Mouse (Mus musculus) neural tube, embryonic 11.5 days (tissue): ENCODE measurements at regions not wholly inside any gene's neighbourhood (a gene's known extent, or its start where the extent isn't known, plus 50 kb on each side); places are given as distances from the start of the nearest gene placed in this dataset.

ENCODE experiments used
- ATAC-seq: fragments of 200-750 bp; cut with Nextera tagmentation; 2 replicates; pipeline ENCODE4 v1.8.0; 2017; ENCODE audit warnings: moderate number of reproducible peaks, mild to moderate bottlenecking, moderate TSS enrichment, moderate library complexity; ENCODE audit not compliant: insufficient read depth, low FRiP score, low TSS enrichment
- DNase-seq: peaks from one replicate; pipeline ENCODE4 v3.0.0-alpha.2; 2015; ENCODE audit warnings: low spot score
- H3K27ac ChIP-seq: fragments of 300-500 bp; sonication (generic); 2 replicates; pipeline ENCODE4 v1.5.1; 2014; ENCODE audit warnings: low read depth, mild to moderate bottlenecking, low read length
- H3K27me3 ChIP-seq: fragments of 300-500 bp; sonication (generic); 2 replicates; pipeline ENCODE4 v1.6.1; 2014; ENCODE audit warnings: mild to moderate bottlenecking, low read length, mixed read lengths; ENCODE audit not compliant: control insufficient read depth, insufficient read depth
- H3K36me3 ChIP-seq: fragments of 300-500 bp; sonication (generic); 2 replicates; pipeline ENCODE4 v1.6.1; 2014; ENCODE audit warnings: mild to moderate bottlenecking, low read length, moderate library complexity, mixed read lengths; ENCODE audit not compliant: control insufficient read depth, insufficient read depth
- H3K4me1 ChIP-seq: fragments of 300-500 bp; sonication (generic); 2 replicates; pipeline ENCODE4 v1.6.1; 2014; ENCODE audit warnings: low read length, mixed read lengths; ENCODE audit not compliant: control insufficient read depth, insufficient read depth
- H3K4me2 ChIP-seq: fragments of 300-500 bp; sonication (generic); 2 replicates; pipeline ENCODE4 v1.6.1; 2014; ENCODE audit warnings: low read depth, mild to moderate bottlenecking, moderate library complexity
- H3K4me3 ChIP-seq: fragments of 300-500 bp; sonication (generic); 2 replicates; pipeline ENCODE4 v1.5.1; 2014; ENCODE audit warnings: low read depth, low read length
- H3K9ac ChIP-seq: fragments of 300-500 bp; sonication (generic); 2 replicates; pipeline ENCODE4 v1.6.1; 2014; ENCODE audit warnings: mild to moderate bottlenecking, low read length
- H3K9me3 ChIP-seq: fragments of 300-500 bp; sonication (generic); 2 replicates; pipeline ENCODE4 v1.6.1; 2016; ENCODE audit warnings: low read length; ENCODE audit not compliant: control insufficient read depth
- WGBS: fragments of 180-500 bp; shearing (Covaris S2); extraction: QIAGEN DNeasy Blood & Tissue Kit; methylation state at CpG from one replicate; pipeline ENCODE4 v1.1.7; 2014; 5-methylcytosine and 5-hydroxymethylcytosine counted together

DNA sequence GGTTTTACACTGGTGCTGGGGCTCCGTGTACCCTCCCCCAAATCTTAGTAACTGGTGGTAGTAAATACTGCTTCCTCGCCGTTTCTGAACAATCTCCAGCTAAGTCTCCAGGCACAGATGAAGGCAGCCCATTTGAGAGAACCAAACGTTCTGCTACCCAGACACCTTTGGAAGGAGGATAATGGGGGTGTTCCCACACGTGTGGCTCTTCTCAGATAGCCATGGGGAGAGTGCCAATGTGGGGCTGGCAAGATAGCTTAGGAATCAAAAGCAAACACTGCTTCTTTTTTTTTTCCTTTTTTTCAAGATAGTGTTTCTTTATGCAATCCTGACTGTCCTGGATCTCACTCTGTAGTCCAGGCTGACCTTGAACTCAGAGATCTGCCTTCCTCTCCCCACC is 90.8 kb upstream of the Mrps10 start:
- no peak for ATAC-seq
- WGBS: 86% methylated on average over 5 of the region's 5 CpGs
- no peak overlapping the region for H3K4me3 ChIP-seq

GRCm38 (mm10) chr17:47276639-47277038 is 92.0 kb upstream of the Mrps10 start:
- no peaks in the 10 kb centered on the region for H3K36me3 ChIP-seq
- no peak overlapping the region for H3K4me3 ChIP-seq
- ATAC-seq (no peak), DNase-seq (no peak)
- no peaks in the 10 kb centered on the region for H3K4me1 ChIP-seq
- no peak overlapping the region for H3K9ac ChIP-seq
- no peak overlapping the region for H3K27ac ChIP-seq
- H3K27me3 ChIP-seq: no peaks in the 10 kb centered on the region
- WGBS: 70% methylated on average over 6 of the region's 6 CpGs
- no peaks in the 10 kb centered on the region for H3K9me3 ChIP-seq
- no peak overlapping the region for H3K4me2 ChIP-seq

More for the DNA sequence above, 90.8 kb upstream of the Mrps10 start:
- Histone ChIP-seq H3K36me3 (no peaks in the 10 kb centered on the region), H3K9ac (no peak overlapping the region), H3K4me1 (no peaks in the 10 kb centered on the region), H3K27me3 (no peaks in the 10 kb centered on the region), H3K27ac (no peak overlapping the region), H3K4me2 (no peak overlapping the region), H3K9me3 (no peaks in the 10 kb centered on the region)
- no peak for DNase-seq

DNA sequence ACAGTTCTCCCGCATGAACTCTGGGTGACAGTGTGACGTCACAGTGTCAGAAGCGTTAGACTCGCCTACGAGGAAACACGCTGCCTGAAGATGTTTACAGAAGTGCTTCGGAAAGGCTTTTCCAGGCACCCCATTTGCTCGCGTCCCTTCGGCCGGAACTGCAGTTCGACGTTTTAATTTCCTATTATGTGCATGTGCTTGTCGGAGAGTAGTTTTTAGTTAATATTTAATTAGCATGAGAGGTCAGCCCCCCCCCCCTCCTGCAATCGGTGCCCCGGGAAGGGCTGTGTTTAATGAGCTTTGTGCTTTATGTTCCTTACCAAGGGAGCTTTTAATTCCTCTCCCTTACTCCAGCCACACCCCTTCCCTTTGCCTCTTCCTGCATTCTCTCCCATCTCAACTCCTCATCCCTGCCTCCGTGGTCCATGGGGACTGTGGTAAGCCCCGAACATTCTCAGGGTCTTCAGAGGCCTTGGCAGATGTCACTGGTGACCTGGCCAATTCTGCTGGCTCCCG is 92.8 kb upstream of the Mrps10 start:
- 86% methylated on average over 19 of the region's 19 CpGs for WGBS
- no peak overlapping the region for H3K27ac ChIP-seq
- no peak overlapping the region for H3K4me2 ChIP-seq

DNA sequence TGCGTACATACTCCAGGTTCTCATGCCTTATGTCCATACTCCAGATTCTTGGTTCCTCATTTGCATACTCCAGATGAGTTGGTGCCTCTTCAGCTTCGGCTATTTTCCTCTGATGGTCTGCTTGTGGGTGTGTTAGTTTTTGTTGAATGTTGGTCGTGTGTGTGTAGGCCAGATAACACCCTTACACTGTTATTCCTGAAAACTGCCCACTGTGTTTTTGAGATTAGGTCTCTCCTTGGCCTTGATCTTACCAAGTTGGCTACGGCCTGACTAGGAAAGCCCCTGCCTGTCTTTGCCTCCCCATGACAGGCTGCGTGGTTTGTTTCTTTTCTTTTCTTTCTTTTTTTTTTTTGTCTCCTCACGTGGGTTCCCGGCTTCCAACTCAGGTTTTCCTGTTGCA is 95.4 kb upstream of the Mrps10 start:
- DNase-seq: no peak
- Histone ChIP-seq H3K36me3 (no peaks in the 10 kb centered on the region), H3K9me3 (no peaks in the 10 kb centered on the region), H3K27ac (no peak overlapping the region), H3K4me3 (no peak overlapping the region), H3K4me1 (no peaks in the 10 kb centered on the region), H3K4me2 (no peak overlapping the region), H3K9ac (no peak overlapping the region), H3K27me3 (no peaks in the 10 kb centered on the region)
- no peak for ATAC-seq
- 90% methylated on average over 7 of the region's 7 CpGs for WGBS

More for the DNA sequence above, 92.8 kb upstream of the Mrps10 start:
- H3K36me3 ChIP-seq: no peaks in the 10 kb centered on the region
- no peaks in the 10 kb centered on the region for H3K9me3 ChIP-seq
- H3K4me3 ChIP-seq: no peak overlapping the region
- ATAC-seq: no peak
- no peaks in the 10 kb centered on the region for H3K27me3 ChIP-seq
- DNase-seq: no peak
- H3K4me1 ChIP-seq: no peaks in the 10 kb centered on the region
- no peak overlapping the region for H3K9ac ChIP-seq

DNA sequence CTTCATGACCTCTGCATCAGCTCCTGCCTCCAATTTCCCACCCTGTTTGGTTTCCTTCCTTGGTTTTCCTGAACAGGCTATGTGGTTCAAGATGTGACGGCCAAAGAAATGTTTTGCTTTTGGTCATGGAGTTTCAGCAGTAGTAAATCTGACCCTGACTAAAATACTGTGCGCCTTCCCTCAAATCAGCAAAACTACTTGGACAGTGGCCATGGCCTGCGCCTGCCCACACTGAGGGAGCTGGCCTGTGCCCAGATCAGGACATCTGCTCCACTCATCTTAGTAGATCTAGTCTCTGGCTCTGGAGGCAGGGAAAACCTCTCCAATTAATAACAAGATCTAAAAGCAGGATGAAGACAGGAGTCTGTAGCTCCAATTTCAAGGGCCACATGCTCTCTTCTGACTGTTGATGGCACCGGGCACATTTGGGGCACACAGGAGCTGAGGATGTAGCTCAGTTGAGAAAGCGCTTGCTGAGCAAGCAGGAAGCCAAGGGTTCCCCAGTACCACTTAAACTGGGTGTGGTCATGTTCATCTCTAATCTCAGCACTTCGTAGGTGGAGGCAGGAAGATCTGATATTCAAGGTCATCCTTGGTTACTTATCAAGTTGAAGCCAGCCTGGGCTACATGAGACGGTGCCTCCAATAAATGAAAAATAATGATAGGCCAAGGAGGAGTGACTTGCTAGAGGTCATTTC is 96.6 kb upstream of the Mrps10 start:
- DNase-seq (no peak), ATAC-seq (no peak)
- Histone ChIP-seq H3K36me3 (no peaks in the 10 kb centered on the region; the same call in 1 of the 2 replicates), H3K9ac (no peak overlapping the region), H3K4me2 (no peak overlapping the region), H3K4me3 (no peak overlapping the region), H3K9me3 (no peaks in the 10 kb centered on the region), H3K4me1 (no peaks in the 10 kb centered on the region), H3K27ac (no peak overlapping the region), H3K27me3 (no peaks in the 10 kb centered on the region)
- 91% methylated on average over 7 of the region's 7 CpGs for WGBS

GRCm38 (mm10) chr17:47269053-47269891 is 99.4 kb upstream of the Mrps10 start:
- no peak for DNase-seq
- no peak overlapping the region for H3K4me3 ChIP-seq
- no peak for ATAC-seq
- H3K36me3 ChIP-seq: no peaks in the 10 kb centered on the region; the same call in 1 of the 2 replicates
- H3K9me3 ChIP-seq: no peaks in the 10 kb centered on the region
- no peak overlapping the region for H3K4me2 ChIP-seq
- H3K27me3 ChIP-seq: no peaks in the 10 kb centered on the region
- H3K4me1 ChIP-seq: no peaks in the 10 kb centered on the region
- no peak overlapping the region for H3K27ac ChIP-seq
- H3K9ac ChIP-seq: no peak overlapping the region
- 94% methylated on average over 19 of the region's 19 CpGs for WGBS

DNA sequence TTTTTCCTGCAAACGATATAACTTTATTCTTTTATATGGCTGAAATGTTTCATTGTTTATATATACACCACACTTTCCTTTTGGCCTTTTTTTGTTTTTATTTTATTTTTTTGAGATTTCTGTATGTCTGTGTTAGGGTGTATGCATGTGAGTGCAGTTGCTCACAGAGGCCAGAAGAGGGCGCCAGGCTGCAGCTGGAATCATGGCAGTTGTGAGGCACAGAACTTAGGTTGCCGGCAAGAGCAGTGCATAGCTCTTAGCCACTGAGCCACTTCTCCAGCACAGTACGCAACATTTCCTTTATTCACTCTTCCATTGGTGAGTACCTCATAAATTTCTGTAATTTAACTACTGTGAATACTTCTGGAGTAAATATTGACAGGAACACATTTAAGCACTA is 100.8 kb upstream of the Mrps10 start:
- no peaks in the 10 kb centered on the region; the same call in 1 of the 2 replicates for H3K36me3 ChIP-seq
- 92% methylated on average over 4 of the region's 4 CpGs for WGBS
- H3K9me3 ChIP-seq: no peaks in the 10 kb centered on the region
- no peaks in the 10 kb centered on the region for H3K27me3 ChIP-seq
- no peak overlapping the region for H3K27ac ChIP-seq
- no peak overlapping the region for H3K4me2 ChIP-seq
- no peak overlapping the region for H3K9ac ChIP-seq
- ATAC-seq: no peak
- H3K4me3 ChIP-seq: no peak overlapping the region
- H3K4me1 ChIP-seq: no peaks in the 10 kb centered on the region
- no peak for DNase-seq

GRCm38 (mm10) chr17:47267076-47267475 is 101.6 kb upstream of the Mrps10 start:
- Histone ChIP-seq H3K27me3 (no peaks in the 10 kb centered on the region), H3K9me3 (no peaks in the 10 kb centered on the region), H3K27ac (no peak overlapping the region), H3K4me1 (no peaks in the 10 kb centered on the region), H3K4me2 (no peak overlapping the region), H3K36me3 (no peaks in the 10 kb centered on the region; the same call in 1 of the 2 replicates), H3K4me3 (no peak overlapping the region), H3K9ac (no peak overlapping the region)
- ATAC-seq (no peak), DNase-seq (no peak)
- WGBS: 94% methylated on average over 13 of the region's 13 CpGs
